Comparison of ENCODE assay signal across 16 mouse cellular contexts in the genomic region with DNA sequence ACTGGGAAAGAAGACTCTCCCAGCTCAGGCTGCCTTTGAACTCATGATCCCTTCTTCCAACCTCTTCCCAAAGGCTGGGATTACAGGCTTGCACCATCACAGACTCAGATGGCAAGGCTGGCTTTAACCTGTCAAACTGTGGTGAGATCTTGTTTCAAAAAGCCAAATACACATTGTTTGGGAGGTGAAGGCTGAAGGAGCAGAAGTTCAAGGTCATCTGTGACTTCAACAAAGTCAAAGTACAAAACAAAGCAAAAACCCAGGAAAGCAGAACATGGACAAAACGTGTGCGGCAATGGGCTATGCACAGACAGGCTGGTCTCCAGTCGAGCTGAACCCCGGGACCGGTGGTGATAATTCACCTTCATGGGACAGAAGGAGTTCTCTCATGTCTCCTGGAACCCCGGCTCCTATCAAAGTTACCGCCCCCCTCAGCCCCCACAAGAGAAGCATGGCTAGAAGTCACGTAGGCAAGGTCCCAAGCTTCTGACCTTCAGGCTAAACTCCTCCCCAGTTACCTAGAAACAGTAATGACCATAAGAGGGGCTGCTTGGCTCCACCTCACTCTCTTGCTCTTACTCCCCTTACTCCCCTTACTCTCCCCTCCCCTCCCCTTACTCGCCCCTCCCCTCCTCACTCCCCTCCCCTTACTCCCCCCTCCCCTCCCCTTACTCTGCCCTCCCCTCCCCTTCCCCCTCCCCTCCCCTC. TPM values are rescaled to one million over a fixed set of nuclear protein-coding genes. Genes with fewer than 3 reads are reported as not detected.
DNase-seq lines count a peak whose midpoint lies in the region; TF ChIP-seq lines count a peak whose summit lies in the region.
"Had no signal": no experiment of that assay in that cellular context is flagged by ENCODE, and none has a peak within 500 bp of the region (broad histone marks: within the 10 kb centered on the region; RNA-seq: fewer than 3 reads in every experiment).

No protein-coding gene starts in this region.

- TF ChIP-seq EP300 in ES-Bruce4 (IDR thresholded peaks at IDR 0.05; ENCODE audit: insufficient read depth, low read depth, low read length): peak; percentile 86

- H3K9ac ChIP-seq in liver, adult 2 months (ENCODE audit: low read depth, low read length): no peak overlapping the region
- peak overlapping the region; percentile 29; the same call in 1 of the 2 replicates for H3K9ac ChIP-seq in ES-Bruce4 (ENCODE audit: low read depth, poor library complexity, severe bottlenecking)
- H3K9ac ChIP-seq: forebrain, postnatal 0 days; heart, embryonic 13.5 days; hindbrain, embryonic 15.5 days had no signal

- 47% methylated on average over 8 of the region's 9 CpGs for WGBS in liver, adult 2 months

- H3K27me3 ChIP-seq in liver, adult 2 months (ENCODE audit: control insufficient read depth, insufficient read depth, low read length): no peaks in the 10 kb centered on the region
- H3K27me3 ChIP-seq in ES-Bruce4 (ENCODE audit: control insufficient read depth, insufficient read depth, low read length, poor library complexity, severe bottlenecking): no peaks in the 10 kb centered on the region
- H3K27me3 ChIP-seq: hindbrain, embryonic 15.5 days had no signal

- no peak overlapping the region for H3K4me3 ChIP-seq in liver, adult 2 months (ENCODE audit: insufficient read depth, low read depth, low read length)
- peak overlapping the region; percentile 60 for H3K4me3 ChIP-seq in ES-Bruce4 (ENCODE audit: low read depth, low read length)
- H3K4me3 ChIP-seq: embryonic facial prominence, embryonic 10.5 days; forebrain, embryonic 13.5 days; heart, embryonic 13.5 days; hindbrain, embryonic 15.5 days had no signal

- H3K27ac ChIP-seq in liver, adult 2 months (replicated peaks; ENCODE audit: insufficient read depth, low read depth, low read length): no peak overlapping the region
- peak overlapping the region; percentile 80 for H3K27ac ChIP-seq in ES-Bruce4 (ENCODE audit: insufficient read depth, low read length)
- H3K27ac ChIP-seq: embryonic facial prominence, embryonic 10.5 days; forebrain, embryonic 13.5 days; heart, embryonic 13.5 days; hindbrain, embryonic 15.5 days had no signal

- H3K4me1 ChIP-seq in liver, adult 2 months (ENCODE audit: control insufficient read depth, insufficient read depth, low read length): peaks cover 7% of the 10 kb centered on the region
- H3K4me1 ChIP-seq in ES-Bruce4 (ENCODE audit: control insufficient read depth, insufficient read depth, low read length): no peaks in the 10 kb centered on the region

- no peak for TF ChIP-seq POLR2A in liver, adult 2 months (IDR thresholded peaks at IDR 0.05; ENCODE audit: extremely low read depth, insufficient read depth, low read length)
- TF ChIP-seq POLR2A in ES-Bruce4 (IDR thresholded peaks at IDR 0.05; ENCODE audit: insufficient read depth, low read length): no peak

- H3K79me2 ChIP-seq in liver, adult 2 months (ENCODE audit: control insufficient read depth, insufficient read depth, low read length): no peaks in the 10 kb centered on the region

- H3K36me3 ChIP-seq in liver, adult 2 months (ENCODE audit: control insufficient read depth, insufficient read depth, low read length): no peaks in the 10 kb centered on the region
- no peaks in the 10 kb centered on the region for H3K36me3 ChIP-seq in ES-Bruce4 (ENCODE audit: control insufficient read depth, insufficient read depth, low read length, poor library complexity, severe bottlenecking)
- H3K36me3 ChIP-seq: embryonic facial prominence, embryonic 10.5 days; heart, embryonic 13.5 days; hindbrain, embryonic 15.5 days had no signal

- TF ChIP-seq CTCF in liver, adult 2 months (IDR thresholded peaks at IDR 0.05; ENCODE audit: low read depth, low read length): no peak
- no peak for TF ChIP-seq CTCF in ES-Bruce4 (IDR thresholded peaks at IDR 0.05; ENCODE audit: low read depth, low read length)

- DNase-seq in adrenal gland, adult 2 months: peak; percentile 45
- no peak for DNase-seq in adrenal gland, postnatal 25 days
- DNase-seq in liver, adult 2 months (ENCODE audit: extremely low read depth, low read depth, low spot score): peak; percentile 79
- DNase-seq in liver (no peak), ZHBTc4 (ENCODE audit: low read depth, low spot score) (peak; percentile 89)
- DNase-seq in layer of hippocampus, postnatal 10 days (ENCODE audit: low spot score in 2 of 2): no peak
- DNase-seq: cerebellum, adult 2 months; cerebellum, postnatal 10 days; forebrain, postnatal 0 days; gastrocnemius, postnatal 14 days; heart, postnatal 36 days had no signal

- H3K9me3 ChIP-seq in ES-Bruce4 (replicated peaks; ENCODE audit: control insufficient read depth, insufficient read depth, low read length, poor library complexity, severe bottlenecking): no peaks in the 10 kb centered on the region
- H3K9me3 ChIP-seq: embryonic facial prominence, embryonic 10.5 days; forebrain, embryonic 13.5 days; heart, embryonic 13.5 days; hindbrain, embryonic 15.5 days had no signal

RNA-seq across cellular contexts. Expression of a gene that starts 3.0 kb away (rescaled TPM):
- total RNA-seq in adrenal gland, adult 2 months (2021): 10 to 100 TPM; 55.9 to 66.2 TPM
- 164 and 195 TPM in 2 replicates for polyA plus RNA-seq in adrenal gland, adult 2 months (2012; rRNA removed)
- 82.9 and 109 TPM in 2 replicates for total RNA-seq in adrenal gland, postnatal 25 days (2021)
- total RNA-seq in liver, adult 2 months (2014; rRNA removed): 6.0 and 7.3 TPM in 2 replicates
- 9.5 and 13.4 TPM in 2 replicates for polyA plus RNA-seq in liver, adult 2 months (2012; rRNA removed)
- 40.0 and 44.7 TPM in 2 replicates for polyA plus RNA-seq in ES-Bruce4 (2011; ENCODE audit: insufficient read depth, insufficient read length, low read depth, missing spikeins)
- total RNA-seq in layer of hippocampus, postnatal 10 days (2021): 10 to 100 TPM; 38.0 to 51.2 TPM

RNA-seq across cellular contexts. Expression of a gene that starts 17.0 kb away (rescaled TPM):
- total RNA-seq in adrenal gland, adult 2 months (2021): 1,000 to 10,000 TPM; 1,533 to 1,560 TPM
- 387 and 446 TPM in 2 replicates for polyA plus RNA-seq in adrenal gland, adult 2 months (2012; rRNA removed)
- total RNA-seq in adrenal gland, postnatal 25 days (2021): 1,302 and 1,448 TPM in 2 replicates
- 275 and 294 TPM in 2 replicates for total RNA-seq in liver, adult 2 months (2014; rRNA removed)
- 374 and 500 TPM in 2 replicates for polyA plus RNA-seq in liver, adult 2 months (2012; rRNA removed)
- 3,700 and 3,844 TPM in 2 replicates for polyA plus RNA-seq in ES-Bruce4 (2011; ENCODE audit: insufficient read depth, insufficient read length, low read depth, missing spikeins)
- 100 to 1,000 TPM; 919 to 984 TPM for total RNA-seq in layer of hippocampus, postnatal 10 days (2021)

RNA-seq across cellular contexts. Expression of a gene that starts 17.0 kb away (rescaled TPM):
- total RNA-seq in adrenal gland, adult 2 months (2021): 100 to 1,000 TPM; 507 to 539 TPM
- 556 and 578 TPM in 2 replicates for polyA plus RNA-seq in adrenal gland, adult 2 months (2012; rRNA removed)
- 475 and 496 TPM in 2 replicates for total RNA-seq in adrenal gland, postnatal 25 days (2021)
- 214 and 217 TPM in 2 replicates for total RNA-seq in liver, adult 2 months (2014; rRNA removed)
- 372 and 457 TPM in 2 replicates for polyA plus RNA-seq in liver, adult 2 months (2012; rRNA removed)
- polyA plus RNA-seq in ES-Bruce4 (2011; ENCODE audit: insufficient read depth, insufficient read length, low read depth, missing spikeins): 406 and 464 TPM in 2 replicates
- total RNA-seq in layer of hippocampus, postnatal 10 days (2021): 100 to 1,000 TPM; 244 to 245 TPM

RNA-seq across cellular contexts. Expression of a gene that starts 25.7 kb away (rescaled TPM):
- total RNA-seq in adrenal gland, adult 2 months (2021): 100 to 1,000 TPM in 1 of 2 experiments, 10 to 100 TPM in 1; 44.5 to 100 TPM
- polyA plus RNA-seq in adrenal gland, adult 2 months (2012; rRNA removed): 131 and 261 TPM in 2 replicates
- 50.0 and 57.7 TPM in 2 replicates for total RNA-seq in adrenal gland, postnatal 25 days (2021)
- 129 and 142 TPM in 2 replicates for total RNA-seq in liver, adult 2 months (2014; rRNA removed)
- polyA plus RNA-seq in liver, adult 2 months (2012; rRNA removed): 28.1 and 49.5 TPM in 2 replicates
- polyA plus RNA-seq in ES-Bruce4 (2011; ENCODE audit: insufficient read depth, insufficient read length, low read depth, missing spikeins): 3.6 and 3.9 TPM in 2 replicates
- 1 to 10 TPM; 6.9 to 9.5 TPM for total RNA-seq in layer of hippocampus, postnatal 10 days (2021)

RNA-seq across cellular contexts. Expression of a gene that starts 35.6 kb away (rescaled TPM):
- 10 to 100 TPM; 34.2 to 42.8 TPM for total RNA-seq in adrenal gland, adult 2 months (2021)
- 85.2 and 99.1 TPM in 2 replicates for polyA plus RNA-seq in adrenal gland, adult 2 months (2012; rRNA removed)
- 27.0 and 40.5 TPM in 2 replicates for total RNA-seq in adrenal gland, postnatal 25 days (2021)
- 7.1 and 7.5 TPM in 2 replicates for total RNA-seq in liver, adult 2 months (2014; rRNA removed)
- polyA plus RNA-seq in liver, adult 2 months (2012; rRNA removed): 13.0 and 16.9 TPM in 2 replicates
- 30.6 and 35.7 TPM in 2 replicates for polyA plus RNA-seq in ES-Bruce4 (2011; ENCODE audit: insufficient read depth, insufficient read length, low read depth, missing spikeins)
- total RNA-seq in layer of hippocampus, postnatal 10 days (2021): 10 to 100 TPM; 25.1 to 27.1 TPM

Comparison
In these comparisons a context has a peak if more than half of its experiments do, and no peak if none do; other contexts are left out.
1. DNase-seq: peak in adrenal gland, adult 2 months (single experiment), liver, adult 2 months (single experiment) and ZHBTc4 (single experiment); none in adrenal gland, postnatal 25 days (single experiment), liver (single experiment) and layer of hippocampus, postnatal 10 days (0 of 2).